Mouse (Mus musculus) midbrain, embryonic 14.5 days (tissue): Measurements from ENCODE around the gene Vmn2r84. TPM values are rescaled to one million over a fixed set of nuclear protein-coding genes. Genes with fewer than 3 reads are reported as not detected.
A peak's percentile ranks its signal among the peaks of the same experiment; 100 is the strongest.
"Not testable (repeated sequence)": the region's sequence is repeated elsewhere in the genome, so short reads cannot be mapped to it uniquely, and the experiment has no call there.

Experiments used
- ATAC-seq: fragments of 200-750 bp; cut with Nextera tagmentation; 2 replicates; pipeline ENCODE4 v1.8.0; 2017; ENCODE audit warnings: moderate number of reproducible peaks, moderate library complexity; ENCODE audit not compliant: low FRiP score, low TSS enrichment
- DNase-seq: peaks from one replicate; pipeline ENCODE4 v3.0.0-alpha.2; 2015
- H3K27ac ChIP-seq: fragments of 300-500 bp; sonication (generic); replicated peaks from 2 replicates; pipeline ENCODE4 v1.5.1; 2014; ENCODE audit warnings: mild to moderate bottlenecking, low read depth, low read length, moderate library complexity
- H3K27me3 ChIP-seq: fragments of 300-500 bp; sonication (generic); 2 replicates; pipeline ENCODE4 v1.6.1; 2014; ENCODE audit warnings: low read length, control low read depth, mixed read lengths; ENCODE audit not compliant: control insufficient read depth, insufficient read depth
- H3K36me3 ChIP-seq: fragments of 300-500 bp; sonication (generic); 2 replicates; pipeline ENCODE4 v1.6.1; 2014; ENCODE audit warnings: low read length, control low read depth; ENCODE audit not compliant: control insufficient read depth, insufficient read depth
- H3K4me1 ChIP-seq: fragments of 300-500 bp; sonication (generic); 2 replicates; pipeline ENCODE4 v1.6.1; 2014; ENCODE audit warnings: mild to moderate bottlenecking, antibody characterized with exemption, low read length, control low read depth; ENCODE audit not compliant: control insufficient read depth, insufficient read depth
- H3K4me2 ChIP-seq: fragments of 300-500 bp; sonication (generic); 2 replicates; pipeline ENCODE4 v1.6.1; 2014; ENCODE audit warnings: mild to moderate bottlenecking, low read length, moderate library complexity
- H3K4me3 ChIP-seq: fragments of 300-500 bp; sonication (generic); replicated peaks from 2 replicates; pipeline ENCODE4 v1.5.1; 2014; ENCODE audit warnings: low read depth, low read length
- H3K9ac ChIP-seq: fragments of 300-500 bp; sonication (generic); replicated peaks from 2 replicates; pipeline ENCODE4 v1.6.1; 2014; ENCODE audit warnings: mild to moderate bottlenecking, low read length, moderate library complexity
- H3K9me3 ChIP-seq: fragments of 300-500 bp; sonication (generic); 2 replicates; pipeline ENCODE4 v1.6.1; 2016; ENCODE audit warnings: low read length, control low read depth, mixed read lengths; ENCODE audit not compliant: control insufficient read depth
- WGBS: fragments of 180-500 bp; shearing (Covaris S2); extraction: QIAGEN DNeasy Blood & Tissue Kit; methylation state at CpG from one replicate; pipeline ENCODE4 v1.1.7; 2014; 5-methylcytosine and 5-hydroxymethylcytosine counted together
- polyA plus RNA-seq: library from polyadenylated mRNA; unstranded; fragments of >200 nt; fragmentation: Nextera tagmentation; extraction: Ambion mirVana; gene quantifications from 2 replicates; pipeline ENCODE4 v1.2.1, GENCODE M21; 2014

Gene Vmn2r84
- polyA plus RNA-seq, 1 experiment from 2014 or later: not detected

- H3K27ac ChIP-seq: no peak overlapping the region
- WGBS: 78% methylated on average over 2 of the region's 2 CpGs
- no peak overlapping the region for H3K9ac ChIP-seq
- H3K4me2 ChIP-seq: no peak overlapping the region
- DNase-seq (peak; percentile 2), ATAC-seq (no peak)
- H3K4me1 ChIP-seq: no peaks in the 10 kb centered on the region
- H3K4me3 ChIP-seq: no peak overlapping the region
- H3K9me3 ChIP-seq: no peaks in the 10 kb centered on the region
- H3K36me3 ChIP-seq: no peaks in the 10 kb centered on the region
- no peaks in the 10 kb centered on the region for H3K27me3 ChIP-seq
These were observed 21.5 kb downstream of the Vmn2r84 start for GRCm38 (mm10) chr10:130372491-130373173.

GRCm38 (mm10) chr10:130371644-130372043 lies 22.5 kb downstream of the Vmn2r84 start:
- H3K36me3 ChIP-seq: no peaks in the 10 kb centered on the region
- no peak overlapping the region for H3K4me3 ChIP-seq
- no peaks in the 10 kb centered on the region for H3K9me3 ChIP-seq
- DNase-seq (no peak), ATAC-seq (no peak)
- H3K9ac ChIP-seq: no peak overlapping the region
- no peak overlapping the region for H3K4me2 ChIP-seq
- no peak overlapping the region for H3K27ac ChIP-seq
- H3K27me3 ChIP-seq: no peaks in the 10 kb centered on the region
- H3K4me1 ChIP-seq: no peaks in the 10 kb centered on the region
- 61% methylated on average over 1 of the region's 1 CpGs for WGBS

- H3K9ac ChIP-seq: no peak overlapping the region
- no peaks in the 10 kb centered on the region for H3K36me3 ChIP-seq
- no peaks in the 10 kb centered on the region for H3K4me1 ChIP-seq
- H3K4me3 ChIP-seq: no peak overlapping the region
- H3K9me3 ChIP-seq: no peaks in the 10 kb centered on the region
- no peak overlapping the region for H3K27ac ChIP-seq
- no peak for DNase-seq
- WGBS: 91% methylated on average over 2 of the region's 2 CpGs
- no peak overlapping the region for H3K4me2 ChIP-seq
- no peaks in the 10 kb centered on the region for H3K27me3 ChIP-seq
- no peak for ATAC-seq
These were observed 24.0 kb downstream of the Vmn2r84 start for GRCm38 (mm10) chr10:130370005-130370682.

- Histone ChIP-seq H3K9me3 (no peaks in the 10 kb centered on the region), H3K9ac (no peak overlapping the region), H3K4me2 (no peak overlapping the region), H3K4me3 (no peak overlapping the region), H3K36me3 (no peaks in the 10 kb centered on the region), H3K27me3 (no peaks in the 10 kb centered on the region), H3K27ac (no peak overlapping the region), H3K4me1 (no peaks in the 10 kb centered on the region)
- no peak for DNase-seq
- no peak for ATAC-seq
These were observed 25.7 kb downstream of the Vmn2r84 start for GRCm38 (mm10) chr10:130368384-130368783.

- Histone ChIP-seq H3K27me3 (no peaks in the 10 kb centered on the region), H3K9me3 (no peaks in the 10 kb centered on the region)
- DNase-seq: no peak
These were observed 29.4 kb downstream of the Vmn2r84 start for GRCm38 (mm10) chr10:130364766-130365165.

GRCm38 (mm10) chr10:130363438-130364164 lies 30.5 kb downstream of the Vmn2r84 start:
- H3K4me3 ChIP-seq: no peak overlapping the region
- no peak overlapping the region for H3K9ac ChIP-seq
- H3K9me3 ChIP-seq: no peaks in the 10 kb centered on the region
- no peaks in the 10 kb centered on the region for H3K27me3 ChIP-seq
- ATAC-seq (peak; percentile 76), DNase-seq (peak; percentile 77)
- H3K27ac ChIP-seq: no peak overlapping the region
- H3K4me1 ChIP-seq: no peaks in the 10 kb centered on the region
- no peak overlapping the region for H3K4me2 ChIP-seq
- H3K36me3 ChIP-seq: no peaks in the 10 kb centered on the region
- WGBS: 60% methylated on average over 2 of the region's 2 CpGs

More at GRCm38 (mm10) chr10:130364766-130365165, 29.4 kb downstream of the Vmn2r84 start:
- Histone ChIP-seq H3K4me3 (no peak overlapping the region), H3K4me2 (no peak overlapping the region), H3K4me1 (no peaks in the 10 kb centered on the region), H3K36me3 (no peaks in the 10 kb centered on the region), H3K27ac (no peak overlapping the region), H3K9ac (no peak overlapping the region)
- ATAC-seq: no peak

GRCm38 (mm10) chr10:130344056-130344455 lies 50.1 kb downstream of the Vmn2r84 start:
- Histone ChIP-seq H3K27ac (no peak overlapping the region), H3K9ac (no peak overlapping the region), H3K9me3 (no peaks in the 10 kb centered on the region), H3K4me3 (no peak overlapping the region), H3K36me3 (no peaks in the 10 kb centered on the region), H3K4me2 (no peak overlapping the region), H3K4me1 (no peaks in the 10 kb centered on the region), H3K27me3 (no peaks in the 10 kb centered on the region)
- DNase-seq: no peak
- no peak for ATAC-seq
- WGBS: 94% methylated on average over 1 of the region's 1 CpGs

- H3K36me3 ChIP-seq, ATAC-seq: not testable (repeated sequence)
These were observed 54.1 kb downstream of the Vmn2r84 start for GRCm38 (mm10) chr10:130340050-130340449.

More at GRCm38 (mm10) chr10:130340050-130340449, 54.1 kb downstream of the Vmn2r84 start:
- H3K9me3 ChIP-seq, DNase-seq, H3K4me2 ChIP-seq, H3K27me3 ChIP-seq, H3K4me3 ChIP-seq, H3K9ac ChIP-seq, H3K27ac ChIP-seq, H3K4me1 ChIP-seq: not testable (repeated sequence)
- 89% methylated on average over 4 of the region's 4 CpGs for WGBS
